Mouse (Mus musculus): ENCODE measurements at regions not wholly inside any gene's neighbourhood (a gene's known extent, or its start where the extent isn't known, plus 50 kb on each side); places are given as distances from the start of the nearest gene placed in this dataset.

DNA sequence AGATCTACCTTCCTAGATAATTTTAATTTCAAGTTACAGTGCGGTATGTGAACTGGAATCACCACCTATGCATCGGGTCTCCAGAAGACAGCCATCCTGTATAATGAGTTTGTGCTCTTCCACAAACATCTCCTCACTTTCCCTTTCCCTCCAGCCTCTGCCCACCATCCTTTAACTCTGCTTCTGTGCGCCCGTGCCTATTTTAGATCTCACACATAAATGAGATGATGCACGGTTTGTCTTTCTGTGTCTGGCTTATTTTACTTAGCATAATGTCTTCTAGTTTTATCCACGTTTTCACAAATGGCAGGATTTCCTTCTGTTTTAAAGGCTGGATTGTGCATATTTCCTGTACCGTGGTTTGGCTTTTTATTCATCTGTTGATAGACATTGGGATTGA is 227.8 kb upstream of the Podxl start:
- H3K9me3 ChIP-seq (ENCODE audit: low read length), result no peaks in the 10 kb centered on the region
- WGBS, result 85% methylated on average over 7 of the region's 7 CpGs
- no peak overlapping the region for H3K9ac ChIP-seq (replicated peaks; ENCODE audit: low read length, poor library complexity, severe bottlenecking)
- TF ChIP-seq CTCF (IDR thresholded peaks at IDR 0.05), result no peak
- DNase-seq (ENCODE audit: low spot score), result no peak
- H3K4me2 ChIP-seq (ENCODE audit: low read depth, low read length, poor library complexity, severe bottlenecking), result no peak overlapping the region
- H3K27ac ChIP-seq (ENCODE audit: low read depth, low read length), result no peak overlapping the region
- H3K36me3 ChIP-seq (ENCODE audit: insufficient read depth, low read length), result no peaks in the 10 kb centered on the region
- H3K4me1 ChIP-seq (ENCODE audit: insufficient read depth, low read length), result 0 out of 2 replicates have a peak, but pooled peaks cover 3% of the 10 kb centered on the region
- ATAC-seq (ENCODE audit: low FRiP score), result no peak
- H3K27me3 ChIP-seq (ENCODE audit: insufficient read depth, low read length), result no peaks in the 10 kb centered on the region
- no peak overlapping the region for H3K4me3 ChIP-seq (ENCODE audit: low read depth, low read length)

DNA sequence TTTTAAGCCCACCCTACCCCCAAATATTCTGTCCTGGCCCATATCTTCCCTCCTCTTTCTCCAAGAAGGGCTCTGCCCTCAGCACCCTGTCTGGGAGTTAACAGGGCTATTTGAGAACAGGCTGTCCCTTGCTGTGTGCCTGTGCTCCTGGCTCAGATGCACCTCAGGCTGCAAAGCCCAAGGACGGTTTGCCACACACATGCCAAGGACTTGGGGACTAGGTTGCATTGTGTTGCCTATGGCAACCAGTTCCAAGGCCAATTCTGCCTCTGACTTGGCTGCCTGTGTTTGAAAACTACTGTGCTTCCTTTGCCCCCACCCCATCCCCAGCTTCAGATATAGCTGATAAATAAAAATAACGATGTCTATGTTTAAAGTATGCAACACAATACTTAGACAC is 227.1 kb upstream of the Podxl start:
- ATAC-seq (ENCODE audit: low FRiP score), result no peak
- Histone ChIP-seq H3K9me3 (ENCODE audit: low read length) (no peaks in the 10 kb centered on the region), H3K36me3 (ENCODE audit: insufficient read depth, low read length) (no peaks in the 10 kb centered on the region), H3K27me3 (ENCODE audit: insufficient read depth, low read length) (no peaks in the 10 kb centered on the region), H3K9ac (replicated peaks; ENCODE audit: low read length, poor library complexity, severe bottlenecking) (no peak overlapping the region), H3K4me3 (ENCODE audit: low read depth, low read length) (no peak overlapping the region), H3K4me2 (ENCODE audit: low read depth, low read length, poor library complexity, severe bottlenecking) (no peak overlapping the region), H3K27ac (ENCODE audit: low read depth, low read length) (no peak overlapping the region), H3K4me1 (ENCODE audit: insufficient read depth, low read length) (0 out of 2 replicates have a peak, but pooled peaks cover 3% of the 10 kb centered on the region)
- DNase-seq (ENCODE audit: low spot score), result peak; percentile 44
- no peak for TF ChIP-seq CTCF (IDR thresholded peaks at IDR 0.05)
- WGBS, result 44% methylated on average over 2 of the region's 2 CpGs

DNA sequence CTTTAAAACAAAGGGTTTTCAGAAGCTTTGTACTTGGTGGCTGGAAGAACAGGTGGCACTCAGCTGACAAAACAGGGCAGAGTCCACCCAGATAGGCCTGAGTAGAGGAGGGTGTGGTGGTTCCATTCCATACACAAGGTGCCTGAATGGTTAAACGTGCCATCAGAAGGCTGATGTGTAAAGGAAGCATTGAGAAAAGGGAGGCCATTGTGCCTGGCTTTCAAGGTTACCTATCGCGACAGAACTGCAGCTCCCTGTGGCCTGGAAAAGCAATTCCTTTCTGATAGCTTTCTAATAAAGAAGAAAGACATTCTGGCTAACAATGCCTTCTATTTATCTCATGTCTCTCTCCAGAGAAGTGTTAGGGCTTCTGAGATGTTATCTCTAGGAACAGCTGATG is 213.1 kb upstream of the Podxl start:
- Histone ChIP-seq H3K27ac (ENCODE audit: low read depth, low read length) (no peak overlapping the region), H3K36me3 (ENCODE audit: insufficient read depth, low read length) (no peaks in the 10 kb centered on the region), H3K4me3 (ENCODE audit: low read depth, low read length) (no peak overlapping the region), H3K4me1 (ENCODE audit: insufficient read depth, low read length) (no peaks in the 10 kb centered on the region), H3K9me3 (ENCODE audit: low read length) (0 out of 2 replicates have a peak, but pooled peaks cover 4% of the 10 kb centered on the region), H3K9ac (replicated peaks; ENCODE audit: low read length, poor library complexity, severe bottlenecking) (no peak overlapping the region), H3K4me2 (ENCODE audit: low read depth, low read length, poor library complexity, severe bottlenecking) (no peak overlapping the region), H3K27me3 (ENCODE audit: insufficient read depth, low read length) (no peaks in the 10 kb centered on the region)
- 59% methylated on average over 3 of the region's 3 CpGs for WGBS
- ATAC-seq (ENCODE audit: low FRiP score) (no peak), DNase-seq (ENCODE audit: low spot score) (no peak)
- TF ChIP-seq CTCF (IDR thresholded peaks at IDR 0.05), result no peak

DNA sequence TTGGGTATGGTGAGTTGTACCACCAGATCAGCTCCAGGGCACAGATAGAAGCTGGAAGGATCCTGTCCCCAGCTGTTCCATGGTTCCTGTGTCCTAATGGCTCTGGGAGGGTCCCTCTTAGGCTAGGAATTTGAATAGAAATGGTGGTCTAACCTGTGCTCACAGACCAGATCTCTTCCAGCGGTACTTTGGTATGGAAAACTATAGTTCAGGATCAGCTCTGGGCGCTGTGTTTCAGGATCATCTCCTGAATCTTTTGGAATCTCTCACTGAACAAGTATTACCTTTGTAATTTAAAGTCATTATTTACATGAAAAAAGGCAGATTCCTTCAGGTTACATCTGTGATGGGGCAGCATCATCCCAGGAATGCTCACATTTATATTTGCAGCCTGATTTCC is 208.1 kb upstream of the Podxl start:
- TF ChIP-seq CTCF (IDR thresholded peaks at IDR 0.05), result no peak
- H3K36me3 ChIP-seq (ENCODE audit: insufficient read depth, low read length), result no peaks in the 10 kb centered on the region
- no peak overlapping the region for H3K27ac ChIP-seq (ENCODE audit: low read depth, low read length)
- WGBS, result 89% methylated on average over 2 of the region's 2 CpGs
- H3K9ac ChIP-seq (replicated peaks; ENCODE audit: low read length, poor library complexity, severe bottlenecking), result no peak overlapping the region
- ATAC-seq (ENCODE audit: low FRiP score) (no peak), DNase-seq (ENCODE audit: low spot score) (no peak)
- H3K9me3 ChIP-seq (ENCODE audit: low read length), result 0 out of 2 replicates have a peak, but pooled peaks cover 4% of the 10 kb centered on the region
- H3K27me3 ChIP-seq (ENCODE audit: insufficient read depth, low read length), result no peaks in the 10 kb centered on the region
- H3K4me2 ChIP-seq (ENCODE audit: low read depth, low read length, poor library complexity, severe bottlenecking), result no peak overlapping the region
- no peaks in the 10 kb centered on the region for H3K4me1 ChIP-seq (ENCODE audit: insufficient read depth, low read length)
- H3K4me3 ChIP-seq (ENCODE audit: low read depth, low read length), result no peak overlapping the region

DNA sequence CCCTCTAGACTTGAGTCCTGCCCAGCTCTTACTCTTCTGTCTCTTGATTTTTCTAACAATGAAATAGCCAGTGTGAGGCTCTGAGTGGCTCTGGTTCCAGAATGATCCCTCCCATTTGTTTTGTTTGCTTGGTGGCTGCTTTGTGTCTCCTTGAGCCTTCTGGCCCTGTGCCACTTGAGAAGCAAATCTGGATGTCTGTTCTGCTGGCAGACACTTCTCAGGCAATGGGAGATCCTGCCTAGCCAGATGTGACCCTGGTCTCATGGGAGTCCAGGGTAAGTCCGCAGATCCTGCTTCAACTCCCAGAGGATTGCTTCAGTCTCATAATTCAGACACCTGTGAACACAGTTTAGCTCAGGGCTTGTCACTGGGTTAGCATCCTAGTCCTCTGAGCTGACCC is 181.8 kb upstream of the Podxl start:
- Histone ChIP-seq H3K36me3 (ENCODE audit: insufficient read depth, low read length) (no peaks in the 10 kb centered on the region), H3K4me3 (ENCODE audit: low read depth, low read length) (no peak overlapping the region), H3K4me1 (ENCODE audit: insufficient read depth, low read length) (no peaks in the 10 kb centered on the region), H3K4me2 (ENCODE audit: low read depth, low read length, poor library complexity, severe bottlenecking) (no peak overlapping the region), H3K27me3 (ENCODE audit: insufficient read depth, low read length) (no peaks in the 10 kb centered on the region), H3K27ac (ENCODE audit: low read depth, low read length) (no peak overlapping the region), H3K9ac (replicated peaks; ENCODE audit: low read length, poor library complexity, severe bottlenecking) (no peak overlapping the region), H3K9me3 (ENCODE audit: low read length) (no peaks in the 10 kb centered on the region)
- ATAC-seq (ENCODE audit: low FRiP score) (no peak), DNase-seq (ENCODE audit: low spot score) (peak; percentile 40)
- 38% methylated on average over 1 of the region's 1 CpGs for WGBS
- TF ChIP-seq CTCF (IDR thresholded peaks at IDR 0.05), result no peak

GRCm38 (mm10) chr6:31731391-31731790 is 167.6 kb upstream of the Podxl start:
- WGBS, result 86% methylated on average over 4 of the region's 4 CpGs
- ATAC-seq (ENCODE audit: low FRiP score), result no peak

More at GRCm38 (mm10) chr6:31731391-31731790, 167.6 kb upstream of the Podxl start:
- no peak for TF ChIP-seq CTCF (IDR thresholded peaks at IDR 0.05)
- Histone ChIP-seq H3K27me3 (ENCODE audit: insufficient read depth, low read length) (no peaks in the 10 kb centered on the region), H3K27ac (ENCODE audit: low read depth, low read length) (no peak overlapping the region), H3K36me3 (ENCODE audit: insufficient read depth, low read length) (no peaks in the 10 kb centered on the region), H3K9me3 (ENCODE audit: low read length) (no peaks in the 10 kb centered on the region), H3K9ac (replicated peaks; ENCODE audit: low read length, poor library complexity, severe bottlenecking) (no peak overlapping the region), H3K4me2 (ENCODE audit: low read depth, low read length, poor library complexity, severe bottlenecking) (no peak overlapping the region), H3K4me3 (ENCODE audit: low read depth, low read length) (no peak overlapping the region), H3K4me1 (ENCODE audit: insufficient read depth, low read length) (no peaks in the 10 kb centered on the region)
- no peak for DNase-seq (ENCODE audit: low spot score)

Data from midbrain, postnatal 0 days (tissue).